Mouse (Mus musculus): Measurements from ENCODE around the gene Rabgef1.

The Rabgef1 gene

GRCm38 (mm10) chr5:130256678-130257271 lies 85.2 kb downstream of the Rabgef1 start:
- peak; percentile 89 for DNase-seq (ENCODE audit: extremely low spot score, low read depth, low spot score)

GRCm38 (mm10) chr5:130257303-130257702 lies 85.7 kb downstream of the Rabgef1 start:
- DNase-seq (ENCODE audit: extremely low spot score, low read depth, low spot score) = no peak

DNA sequence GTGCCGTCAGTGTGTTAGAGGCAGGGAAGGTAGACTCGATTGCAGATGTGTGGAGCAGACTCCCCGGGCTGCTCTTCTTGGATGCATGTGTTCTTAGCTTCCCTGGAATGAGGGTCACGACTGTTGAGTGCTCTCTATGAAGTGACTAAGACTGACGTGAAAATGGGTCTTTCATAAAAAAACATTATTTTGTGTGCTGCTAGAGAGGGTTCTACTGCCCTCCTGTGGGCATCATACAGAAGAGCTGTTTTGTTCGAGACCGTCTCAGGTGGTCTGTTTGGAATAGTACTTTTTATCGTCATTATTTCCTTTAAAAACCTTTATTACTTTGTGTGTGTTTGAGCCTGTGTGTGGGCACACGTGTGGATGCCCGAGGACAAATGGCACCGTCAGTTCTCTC lies 91.9 kb downstream of the Rabgef1 start:
- no peak for DNase-seq (ENCODE audit: extremely low spot score, low read depth, low spot score)
